Mouse (Mus musculus) heart, postnatal 0 days (tissue): ENCODE results near the gene Rcor2.

Experiments
- CTCF ChIP-seq: IDR thresholded peaks from 2 replicates; pipeline ENCODE4 v1.5.1; 2016; ENCODE audit warnings: antibody characterized with exemption, control low read depth, low read depth
- EP300 ChIP-seq: IDR thresholded peaks from 2 replicates; pipeline ENCODE4 v1.6.1; 2016; ENCODE audit warnings: antibody characterized with exemption, low read depth

DNA sequence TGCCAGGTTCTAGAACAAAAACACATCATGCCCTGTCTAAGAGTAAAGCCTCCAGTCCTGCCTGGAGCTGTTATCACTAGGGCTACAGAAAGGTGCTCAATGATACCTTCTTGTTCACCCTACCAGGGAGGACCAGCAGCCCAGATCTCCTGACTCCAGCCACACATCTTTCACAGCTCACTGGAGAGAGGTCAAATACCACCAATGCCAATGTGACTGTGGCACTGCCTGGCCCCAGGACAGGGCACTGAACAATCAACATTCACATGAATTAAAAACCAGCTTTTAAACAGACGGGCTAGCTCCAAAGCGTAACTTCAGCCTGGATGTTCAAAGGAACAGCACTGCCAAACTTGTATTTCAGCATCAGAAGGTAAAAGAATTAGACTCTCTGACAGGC is 31.1 kb upstream of the Rcor2 start:
- TF ChIP-seq CTCF (no peak), EP300 (no peak)
